Mouse (Mus musculus) right cerebral cortex, postnatal 25 days (tissue): ENCODE measurements around the gene Kcnh2.

Experiments used
- DNase-seq: peaks from one replicate; pipeline ENCODE4 v3.0.0; 2022

Kcnh2 gene

DNA sequence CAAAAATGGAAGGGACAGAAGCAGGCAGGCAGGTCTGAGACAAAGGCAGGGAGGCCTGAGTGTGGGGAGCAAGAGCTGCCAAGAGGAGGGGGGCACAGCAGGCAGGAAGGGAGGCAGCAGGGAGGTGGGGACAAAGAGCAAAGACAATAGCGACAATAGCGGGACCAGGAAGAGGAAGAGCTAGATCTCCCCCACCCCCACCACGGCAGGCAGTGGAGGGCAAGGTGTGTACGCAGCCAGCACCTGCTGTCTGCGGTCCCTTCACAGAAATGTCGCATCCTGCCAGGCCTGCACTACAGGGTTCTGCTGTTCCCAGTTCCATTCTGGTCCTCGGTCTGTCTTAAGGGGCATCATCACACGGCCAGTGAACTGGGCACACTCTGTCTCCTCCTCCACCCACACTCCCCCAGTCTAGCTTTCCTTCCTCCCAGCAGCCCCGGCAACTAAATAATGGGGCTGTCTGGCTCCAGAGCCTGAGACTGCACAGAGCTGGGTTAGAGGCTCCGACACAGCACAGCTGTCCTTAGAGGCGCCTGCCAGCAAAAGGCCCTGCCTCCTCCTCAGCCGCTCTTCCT, 6.8 kb downstream of the Kcnh2 start:
- no peak for DNase-seq

DNA sequence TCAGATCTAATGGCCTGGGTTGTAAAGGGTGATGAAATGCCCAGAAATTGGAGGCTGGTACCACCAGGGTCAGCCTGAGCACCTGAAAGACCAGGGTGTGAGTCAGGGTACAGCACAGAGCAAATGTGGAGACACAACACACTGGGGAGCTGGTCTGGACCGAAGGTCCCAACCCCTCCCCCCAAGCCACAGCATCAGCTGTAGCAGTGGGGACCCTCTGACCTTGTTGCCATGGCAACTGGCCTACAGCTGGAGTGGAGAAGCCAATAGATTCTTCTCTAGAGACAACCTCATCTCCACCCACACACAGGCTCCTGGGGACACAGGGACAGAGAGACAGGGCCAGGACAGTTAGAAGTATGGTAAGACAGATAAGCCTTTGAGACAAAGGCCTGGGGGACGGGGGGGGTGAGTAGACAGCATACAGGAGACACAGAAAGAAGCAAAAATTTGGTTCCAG, 7.4 kb downstream of the Kcnh2 start:
- no peak for DNase-seq

DNA sequence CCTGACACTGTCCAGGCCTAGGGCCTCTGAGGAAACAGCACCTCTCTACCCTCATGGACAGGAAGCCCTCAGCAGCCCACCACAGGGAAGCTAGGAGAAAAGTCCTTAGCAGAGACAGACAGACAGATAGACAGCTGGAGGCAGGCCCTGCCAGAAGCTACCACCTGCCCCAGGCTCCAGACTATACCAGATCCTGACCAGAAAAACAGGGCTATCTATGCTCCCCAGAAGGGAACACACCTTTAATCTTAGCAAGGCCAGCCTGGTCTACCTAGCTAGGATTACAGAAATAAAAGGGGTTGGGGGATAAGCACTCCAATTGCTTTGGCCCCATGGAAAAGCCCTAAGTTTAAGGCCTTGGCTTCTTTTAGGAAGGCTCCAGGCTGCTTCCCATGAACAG, 8.0 kb downstream of the Kcnh2 start:
- no peak for DNase-seq

DNA sequence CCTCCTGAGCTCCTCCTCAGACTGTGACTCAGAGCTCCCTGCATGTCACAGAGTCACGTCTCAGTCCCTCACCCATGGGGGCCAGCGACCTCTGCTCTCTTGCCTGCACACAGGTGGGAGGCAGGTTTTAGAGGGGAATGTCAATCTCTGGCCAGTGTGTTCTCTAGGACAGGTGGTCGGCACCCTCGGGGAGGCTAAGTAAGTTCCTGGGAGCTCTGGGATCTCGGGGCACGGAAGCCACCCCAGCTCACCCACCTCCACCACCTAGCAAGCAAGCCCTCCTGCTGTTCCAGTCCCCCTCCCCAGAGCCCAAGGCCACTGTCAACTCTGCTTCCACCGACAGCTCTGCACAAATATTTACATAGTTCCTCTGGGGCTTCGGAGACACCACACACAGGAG, 8.4 kb downstream of the Kcnh2 start:
- no peak for DNase-seq

DNA sequence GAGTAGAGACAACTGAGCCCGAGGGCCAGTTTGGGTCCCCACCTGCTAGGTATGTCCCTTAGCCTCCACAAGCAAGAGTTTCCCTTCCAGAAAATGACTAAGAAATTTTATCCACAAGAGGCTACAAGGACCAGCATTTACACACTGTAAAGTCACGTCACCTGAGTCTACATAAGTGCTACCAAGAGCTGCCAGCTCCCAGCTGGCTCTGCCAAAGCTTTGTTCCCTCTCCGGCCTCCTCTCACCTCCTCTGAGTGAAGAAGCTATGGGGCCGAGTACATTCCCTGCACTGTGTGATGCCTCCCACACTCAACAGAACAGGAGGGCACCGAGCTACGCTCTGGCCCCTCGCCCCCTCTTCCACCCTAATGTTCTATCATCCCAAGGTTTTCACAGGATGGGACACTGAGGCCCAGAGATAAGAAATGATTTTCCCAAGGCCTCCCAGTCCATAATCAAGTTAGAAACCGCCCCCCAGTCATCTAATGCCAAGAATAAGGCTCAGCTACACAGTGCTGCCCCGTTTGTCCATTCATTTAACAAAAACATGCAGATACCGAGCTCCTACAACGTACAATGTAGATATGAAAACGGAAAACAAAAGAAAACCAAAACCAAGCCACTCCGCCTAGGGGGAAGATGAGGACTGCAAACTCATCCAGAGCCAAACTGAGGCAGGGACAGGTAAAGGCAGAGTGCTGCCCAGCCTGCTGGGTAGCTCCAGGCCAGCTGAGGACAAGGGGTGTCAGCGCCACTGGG, 9.0 kb downstream of the Kcnh2 start:
- DNase-seq: no peak

DNA sequence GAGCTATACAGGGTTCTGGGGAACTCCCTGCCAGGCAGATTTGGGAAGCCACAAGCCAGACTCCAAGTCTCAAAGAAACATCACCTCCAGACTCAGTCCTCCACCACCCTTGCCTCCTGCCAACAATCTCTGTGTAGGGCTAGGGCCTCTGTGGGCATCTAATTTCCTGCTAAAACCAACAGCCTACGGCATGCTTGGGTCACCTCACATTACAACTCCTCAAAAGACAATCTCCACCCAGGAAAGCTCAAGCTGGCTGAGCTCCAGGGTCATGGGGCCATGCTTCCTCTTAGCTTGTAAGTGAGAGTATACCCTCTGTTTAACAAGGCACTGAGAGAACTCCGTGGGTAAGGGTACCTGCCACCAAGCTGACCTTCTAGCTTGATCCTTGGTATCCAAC, 13.6 kb downstream of the Kcnh2 start:
- DNase-seq: no peak

DNA sequence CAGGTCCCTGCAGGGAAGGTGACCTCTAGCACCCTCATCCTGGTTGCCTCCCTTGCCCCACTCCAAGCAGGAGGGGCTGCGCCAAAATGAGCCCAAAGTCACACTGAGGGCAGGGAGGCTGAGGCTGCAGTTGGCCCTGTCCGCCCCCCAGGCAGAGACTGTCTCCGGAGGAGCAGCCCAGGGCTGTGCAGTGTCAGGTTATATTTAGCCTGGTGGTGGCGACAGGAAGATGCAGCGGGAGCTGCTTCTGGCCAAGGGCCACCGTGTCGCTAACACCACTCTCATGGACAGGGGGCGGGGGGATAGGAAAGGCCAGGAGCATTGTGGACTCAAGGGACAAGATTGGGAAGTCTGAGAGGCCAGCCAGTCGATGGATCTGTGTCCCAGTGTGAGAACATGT, 14.0 kb downstream of the Kcnh2 start:
- DNase-seq: no peak

DNA sequence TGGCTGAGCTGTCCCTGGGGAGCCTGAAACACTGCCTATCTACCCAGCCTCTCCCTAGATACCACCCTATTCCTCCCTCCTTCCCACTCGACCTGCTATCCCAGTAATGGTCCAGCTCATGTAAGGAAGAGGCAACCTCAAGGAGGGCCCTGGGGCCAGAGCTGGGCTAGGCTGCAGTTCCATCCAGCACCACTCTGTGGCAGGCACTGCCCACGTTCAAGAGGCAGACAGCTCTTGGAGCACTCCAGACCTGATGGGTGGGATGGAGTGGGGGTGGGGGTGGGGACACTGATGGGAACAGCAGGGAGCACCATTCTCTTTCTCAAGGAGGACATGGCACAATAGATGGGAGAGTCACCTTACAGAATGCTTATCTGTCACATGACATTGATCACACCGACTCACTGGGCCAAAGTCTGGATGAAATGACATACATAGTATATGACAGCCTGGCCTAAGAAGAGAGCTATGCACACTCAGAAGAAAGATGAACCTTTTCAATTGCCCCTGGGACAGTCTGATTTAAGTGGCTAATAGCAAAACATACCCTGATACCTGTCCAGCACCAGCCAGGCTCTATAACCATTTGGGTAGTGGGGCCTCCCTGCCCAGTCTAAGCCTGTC, 15.4 kb downstream of the Kcnh2 start:
- DNase-seq: no peak

DNA sequence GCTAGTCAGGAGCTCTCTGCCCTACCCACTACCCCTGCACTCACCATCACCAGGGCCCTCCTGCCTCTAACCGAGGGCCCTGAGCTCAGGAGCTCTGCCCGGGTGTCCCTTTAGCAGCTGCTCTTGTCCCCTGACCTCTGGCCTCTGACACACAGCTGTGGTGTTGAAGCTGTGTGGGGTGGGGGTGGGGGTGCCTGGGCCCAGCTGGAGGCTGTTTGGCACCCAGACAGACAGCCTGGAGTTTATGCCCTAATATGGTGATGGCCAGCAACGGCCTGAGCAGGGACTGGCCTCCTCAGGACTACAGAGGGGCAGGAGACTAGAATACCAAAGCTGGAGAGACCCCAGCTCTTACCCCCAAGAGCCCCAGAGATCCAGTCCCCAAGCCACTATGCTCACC, 16.7 kb downstream of the Kcnh2 start:
- DNase-seq: no peak

DNA sequence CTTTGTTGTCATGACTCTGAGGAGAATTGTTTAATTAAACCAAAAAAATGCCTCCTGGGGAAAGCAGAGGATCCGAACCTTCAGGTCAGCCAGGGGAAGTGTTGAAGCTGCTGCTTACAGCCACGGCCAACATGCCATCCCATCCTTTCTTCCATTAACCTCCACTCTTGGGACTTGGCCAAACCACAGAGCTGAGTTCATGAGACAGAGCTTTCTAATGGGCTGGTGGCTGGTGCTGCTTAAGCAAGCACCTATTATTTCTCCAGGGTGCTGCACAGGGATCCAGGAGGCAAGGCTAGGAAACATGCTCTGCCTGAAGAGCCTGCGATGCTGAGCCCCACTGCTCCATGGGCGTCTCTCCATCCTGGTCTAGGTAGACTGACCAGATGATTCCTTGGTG, 19.0 kb downstream of the Kcnh2 start:
- DNase-seq: no peak

DNA sequence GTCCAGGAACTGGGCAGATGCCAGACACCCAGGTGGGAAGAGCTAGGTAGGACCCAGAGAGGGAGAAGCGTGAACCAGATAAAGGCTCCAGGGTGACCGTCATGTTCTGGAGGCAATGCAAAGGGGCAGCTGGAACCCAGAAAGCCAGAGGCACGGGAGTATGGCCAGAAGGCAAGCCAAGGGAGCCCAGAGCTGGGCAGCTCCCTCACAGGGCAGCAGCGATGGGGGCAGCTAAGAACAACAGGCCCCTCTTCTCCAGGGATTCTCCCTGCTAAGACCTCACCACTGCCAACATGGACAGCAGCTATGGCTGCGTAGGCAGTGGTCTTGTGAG, 21.5 kb downstream of the Kcnh2 start:
- no peak for DNase-seq

DNA sequence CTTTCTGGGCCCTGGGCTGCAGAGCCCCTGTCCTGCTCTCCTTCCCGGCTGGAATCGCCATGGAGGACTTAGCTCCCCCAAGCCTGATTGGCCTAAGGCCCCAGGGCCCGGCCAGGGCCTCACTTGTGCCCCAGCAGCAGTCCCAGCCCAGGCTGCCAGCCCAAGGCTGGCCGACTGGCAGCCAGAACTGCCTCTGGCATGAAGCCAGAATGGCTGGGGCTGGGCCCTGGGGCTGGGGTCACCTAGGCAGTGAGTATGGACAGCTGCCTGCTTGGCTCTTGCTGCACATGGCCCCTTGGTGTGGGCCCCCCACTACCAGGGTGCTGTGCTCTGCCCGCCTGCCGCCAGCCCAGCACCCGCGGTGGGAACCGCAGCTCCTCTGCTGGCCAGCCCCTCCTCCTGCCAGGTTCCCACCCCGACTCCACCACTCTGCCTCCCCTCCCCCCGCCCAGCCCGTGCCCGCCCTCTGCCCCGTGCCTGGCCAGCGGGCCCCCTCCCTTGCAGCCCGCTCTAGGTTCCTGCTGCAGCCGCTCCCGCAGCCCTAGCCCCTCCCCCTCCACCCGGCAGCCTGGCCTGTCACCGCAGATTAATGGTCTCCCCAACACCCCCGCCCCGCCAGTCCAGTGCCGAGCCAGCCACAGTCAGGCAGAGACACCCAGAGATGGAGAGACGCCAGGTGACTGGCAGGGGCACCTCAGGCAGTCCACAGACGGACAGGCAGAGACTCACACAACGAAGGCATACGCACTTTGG, 22.0 kb downstream of the Kcnh2 start:
- no peak for DNase-seq

DNA sequence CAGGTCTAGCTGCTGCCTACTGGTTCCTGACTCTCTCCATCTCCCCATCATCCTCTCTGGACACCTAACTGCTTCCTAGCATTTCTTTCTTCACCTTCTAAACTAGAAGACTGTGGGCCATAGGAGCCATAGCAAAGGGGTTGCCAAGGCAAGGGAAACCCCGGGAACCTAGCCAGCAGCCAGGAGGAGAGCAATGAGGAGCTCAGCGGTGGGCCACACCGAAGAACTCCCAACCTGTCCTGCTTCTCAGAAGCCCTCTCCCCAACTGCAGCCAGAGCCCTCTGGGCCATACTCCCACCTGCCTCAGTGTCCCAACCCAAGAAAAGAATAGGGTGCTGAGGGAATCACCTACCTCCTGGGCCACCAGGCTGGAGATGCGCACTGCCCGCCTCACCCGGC, 22.6 kb downstream of the Kcnh2 start:
- no peak for DNase-seq

DNA sequence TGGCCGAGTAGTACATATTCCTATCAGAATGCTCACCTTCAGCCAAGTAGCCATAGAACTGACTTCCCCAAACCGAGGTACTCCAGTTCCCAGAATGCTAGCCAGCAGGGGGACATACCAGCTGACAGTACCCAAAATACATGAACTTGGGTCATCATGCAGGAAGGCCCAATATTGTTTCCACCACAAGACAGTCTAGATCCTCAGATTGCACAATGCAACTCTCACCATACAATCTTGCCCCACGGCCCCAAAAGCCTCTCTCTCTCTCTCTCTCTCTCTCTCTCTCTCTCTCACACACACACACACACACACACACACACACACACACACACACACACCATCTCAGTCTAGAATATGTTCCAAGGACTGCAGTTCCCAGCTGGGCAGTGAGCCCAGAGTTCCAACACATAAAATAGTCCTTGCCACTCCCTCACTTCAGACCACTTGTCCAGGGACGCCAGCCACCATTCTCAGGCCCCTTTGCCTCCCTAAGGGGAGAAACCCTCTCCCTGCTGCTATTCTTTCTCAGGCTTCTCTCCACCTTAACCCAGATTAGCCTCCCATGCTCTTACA, 24.5 kb downstream of the Kcnh2 start:
- DNase-seq: no peak

DNA sequence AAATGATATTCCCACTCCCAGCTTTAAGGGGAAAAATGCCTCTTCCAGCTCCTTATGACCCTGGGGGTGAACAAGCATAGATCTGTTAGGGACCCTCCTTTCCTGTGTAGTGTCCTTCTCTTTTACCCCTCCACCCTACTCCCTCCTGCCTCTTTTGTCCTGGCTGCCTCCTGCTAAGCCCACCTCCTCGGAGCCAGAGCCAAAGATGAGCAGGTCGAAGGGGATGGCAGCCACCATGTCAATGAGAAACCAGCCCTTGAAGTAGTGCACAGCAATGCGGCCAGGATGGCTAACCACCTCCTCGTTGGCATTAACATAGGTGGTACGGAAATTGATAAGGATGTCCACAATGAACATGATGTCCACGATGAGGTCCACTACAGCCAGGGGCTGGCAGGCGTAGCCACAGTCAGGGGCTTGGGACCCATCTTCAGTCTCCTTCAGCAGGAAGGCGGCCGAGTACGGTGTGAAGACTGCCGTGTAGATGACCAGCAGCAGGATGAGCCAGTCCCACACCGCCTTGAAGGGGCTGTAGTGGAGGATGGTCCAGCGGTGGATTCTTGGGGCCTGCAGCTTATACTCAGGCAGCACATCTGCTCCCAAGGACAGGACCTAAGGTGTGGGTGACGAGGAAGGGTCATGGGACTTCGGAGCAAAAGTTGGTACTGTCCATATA, 25.1 kb downstream of the Kcnh2 start:
- DNase-seq: no peak

DNA sequence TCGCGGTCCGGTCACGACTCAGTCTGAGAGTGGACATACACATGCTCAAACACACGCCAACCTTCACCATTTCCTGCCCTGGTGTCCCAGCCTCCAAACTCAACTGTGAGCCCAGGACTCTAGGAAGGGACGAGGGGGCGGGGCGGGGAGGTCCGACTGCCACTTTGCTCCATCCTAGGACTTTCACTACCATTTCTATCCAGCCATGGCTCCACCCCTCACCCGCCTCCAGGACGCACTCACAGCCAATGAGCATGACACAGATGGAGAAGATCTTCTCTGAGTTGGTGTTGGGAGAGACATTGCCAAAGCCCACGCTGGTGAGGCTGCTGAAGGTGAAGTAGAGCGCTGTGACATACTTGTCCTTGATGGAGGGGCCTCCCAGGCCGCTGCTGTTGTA, 26.2 kb downstream of the Kcnh2 start:
- DNase-seq: no peak

DNA sequence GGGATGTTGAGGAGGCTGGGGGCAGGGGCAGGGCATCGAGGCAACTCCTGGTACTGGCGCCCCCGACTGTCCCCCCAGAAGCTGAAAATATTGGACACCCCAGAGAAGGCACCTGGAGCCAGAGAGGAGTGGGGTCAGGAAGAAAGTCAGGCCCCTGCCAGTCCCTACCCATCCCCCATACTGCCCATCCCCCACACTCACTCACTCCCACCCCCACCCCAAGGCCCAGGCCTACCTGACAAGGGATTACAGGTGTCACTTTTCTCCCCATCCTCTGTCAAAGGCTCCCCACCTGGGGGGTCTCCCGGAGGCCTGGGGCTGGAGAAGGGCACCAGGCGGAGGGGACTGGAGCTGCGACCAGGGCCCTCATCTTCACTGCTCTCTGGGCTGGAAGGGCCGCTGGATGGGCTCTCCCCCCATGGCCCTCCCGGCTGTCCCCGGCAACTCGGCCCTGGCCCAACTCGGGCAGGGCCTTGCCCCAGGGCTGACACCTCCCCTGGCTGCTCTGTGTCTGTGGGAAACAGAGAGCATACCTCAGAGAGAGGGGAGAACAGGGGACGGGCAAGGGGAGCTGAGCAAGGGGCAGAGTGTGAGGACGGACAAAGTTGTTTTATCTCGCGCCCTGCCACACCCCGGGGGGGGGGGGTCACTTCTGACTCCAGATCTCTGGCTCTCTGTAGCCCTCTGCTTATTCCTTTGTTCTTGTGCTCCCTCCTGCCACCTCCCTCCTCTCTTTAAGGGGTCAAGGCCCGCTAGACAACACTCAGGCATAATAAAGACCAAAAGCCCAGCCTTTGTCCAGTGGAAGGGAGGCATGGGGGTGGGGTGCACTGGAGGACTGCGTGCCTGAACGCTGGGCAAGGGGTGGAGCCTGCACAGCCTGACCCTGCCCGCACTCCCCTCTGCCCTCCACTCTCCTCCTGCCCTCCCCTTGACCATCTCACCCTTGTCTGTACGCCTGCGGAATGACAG, 29.4 kb downstream of the Kcnh2 start:
- DNase-seq: no peak

DNA sequence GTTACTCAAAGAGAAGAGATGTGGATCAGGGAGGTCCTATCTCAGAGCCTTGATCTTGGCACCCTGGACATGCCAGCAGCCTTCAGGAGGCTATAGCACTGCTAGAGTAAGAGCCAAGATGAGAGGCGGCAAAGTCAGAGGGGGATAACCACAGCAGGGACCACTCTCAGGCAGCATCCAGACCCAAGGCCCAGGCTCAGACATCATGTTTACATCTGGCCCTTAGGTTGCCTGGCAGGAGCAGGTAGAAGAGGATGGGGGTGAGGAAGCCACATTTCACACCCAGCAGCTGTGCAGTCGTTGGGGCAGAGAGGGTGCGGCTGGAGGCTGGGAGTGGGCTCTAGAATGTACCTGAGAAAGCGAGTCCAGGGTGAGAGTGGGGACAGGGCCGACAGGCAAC, 30.5 kb downstream of the Kcnh2 start:
- no peak for DNase-seq

DNA sequence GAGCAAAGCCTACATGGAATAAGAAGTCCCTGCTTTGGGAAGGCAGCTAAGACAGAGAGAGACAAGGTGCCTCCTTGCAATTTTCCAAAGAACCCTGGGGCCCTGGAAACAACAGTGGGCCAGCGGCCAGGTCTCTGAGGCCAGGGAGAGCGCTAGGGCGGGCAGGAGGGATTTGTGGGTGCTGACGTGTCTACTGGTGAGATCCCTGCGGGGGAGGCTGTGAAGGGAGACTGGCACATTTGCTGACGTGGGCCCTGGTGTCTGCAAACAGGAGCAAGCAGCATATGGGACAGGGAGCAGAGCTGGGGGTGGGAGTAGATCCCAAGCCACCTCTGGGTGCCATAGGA, 31.0 kb downstream of the Kcnh2 start:
- no peak for DNase-seq

DNA sequence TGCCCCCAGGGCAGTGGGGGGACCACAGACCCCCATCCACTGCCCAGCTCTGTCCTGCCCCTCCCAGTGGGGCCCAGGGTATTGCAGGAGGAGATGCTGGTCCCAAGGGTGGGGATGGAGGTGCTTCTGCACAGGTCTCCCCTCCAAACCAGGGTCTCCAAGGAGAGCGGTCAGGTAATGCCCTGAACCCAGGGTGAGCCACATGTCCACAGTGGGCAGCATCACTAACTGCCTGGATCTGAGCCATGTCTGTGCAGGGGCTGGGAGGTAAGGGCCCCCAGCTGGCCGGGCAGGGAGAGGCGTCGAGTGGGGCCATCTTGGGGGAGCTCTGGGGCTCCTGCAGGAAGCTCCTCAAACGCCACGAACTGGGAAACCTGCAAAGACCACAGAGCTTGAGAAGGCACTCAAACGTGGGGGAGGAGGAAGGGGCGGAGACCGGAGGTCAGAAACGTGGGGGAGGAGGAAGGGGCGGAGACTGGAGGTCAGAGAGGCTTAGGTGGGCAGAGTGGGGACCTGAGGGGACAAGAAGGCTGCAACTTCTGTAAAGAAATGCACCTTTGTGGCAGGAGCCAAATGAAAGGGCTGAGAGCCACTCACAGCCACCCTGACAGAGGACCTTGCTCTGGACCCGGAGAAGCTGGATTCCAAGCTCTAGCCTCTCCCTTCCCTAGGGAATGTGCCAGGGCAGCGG, 31.5 kb downstream of the Kcnh2 start:
- no peak for DNase-seq

DNA sequence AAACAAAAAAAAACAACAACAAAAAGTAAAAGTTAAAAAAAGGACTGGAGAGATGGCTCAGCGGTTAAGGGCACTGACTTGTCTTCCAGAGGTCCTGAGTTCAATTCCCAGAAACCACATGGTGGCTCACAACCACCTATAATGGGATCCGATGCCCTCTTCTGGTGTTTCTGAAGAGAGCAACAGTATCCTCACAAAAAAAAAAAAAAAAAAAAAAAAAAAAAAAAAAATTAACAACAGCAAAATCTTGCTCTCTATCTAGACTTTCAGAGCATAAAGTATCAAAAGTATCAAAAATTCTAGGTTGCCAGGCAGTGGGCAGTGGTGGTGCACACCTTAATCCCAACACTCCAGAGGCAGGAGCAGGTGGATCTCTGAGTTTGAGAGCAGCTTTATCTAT, 42.2 kb downstream of the Kcnh2 start:
- DNase-seq: no peak
